Mouse (Mus musculus) layer of hippocampus, postnatal 14 days (tissue): ENCODE data around the gene Evi5l. TPM values are rescaled to one million over a fixed set of nuclear protein-coding genes. Genes with fewer than 3 reads are reported as not detected.
A peak's percentile ranks its signal among the peaks of the same experiment; 100 is the strongest.

Source experiments
- DNase-seq, 2 experiments: peaks; one replicate each; pipeline ENCODE4 v3.0.0; 2021 to 2022; ENCODE audit warnings: low spot score in 2 of 2, mixed read lengths in 1 of 2
- long read RNA-seq, 2 experiments: library from polyadenylated mRNA; stranded (forward); transcript quantifications; one replicate each; pipeline ENCODE4 v2.0.0; 2021
- total RNA-seq, 2 experiments: library from RNA; stranded (reverse); gene quantifications; 2 replicates each; pipeline ENCODE4 v1.2.3; 2021

Evi5l gene
- total RNA-seq = 100 to 1,000 TPM; 110 to 121 TPM
- long read RNA-seq, experiment 1, transcript Evi5l-203 (20 exons, 3,938 nt) = major isoform, 49 of 101 reads
- long read RNA-seq, experiment 1, partial matches to known transcripts = 20 of 101 reads
- long read RNA-seq, experiment 1, other reads (novel, unspliced or antisense) = 28 of 101 reads
- long read RNA-seq, experiment 2, transcript Evi5l-203 (20 exons, 3,938 nt) = major isoform, 54 of 109 reads
- long read RNA-seq, experiment 2, transcript Evi5l-208 (19 exons, 3,728 nt) = minor isoform, 7 of 109 reads
- long read RNA-seq, experiment 2, partial matches to known transcripts = 16 of 109 reads
- long read RNA-seq, experiment 2, other reads (novel, unspliced or antisense) = 29 of 109 reads

DNA sequence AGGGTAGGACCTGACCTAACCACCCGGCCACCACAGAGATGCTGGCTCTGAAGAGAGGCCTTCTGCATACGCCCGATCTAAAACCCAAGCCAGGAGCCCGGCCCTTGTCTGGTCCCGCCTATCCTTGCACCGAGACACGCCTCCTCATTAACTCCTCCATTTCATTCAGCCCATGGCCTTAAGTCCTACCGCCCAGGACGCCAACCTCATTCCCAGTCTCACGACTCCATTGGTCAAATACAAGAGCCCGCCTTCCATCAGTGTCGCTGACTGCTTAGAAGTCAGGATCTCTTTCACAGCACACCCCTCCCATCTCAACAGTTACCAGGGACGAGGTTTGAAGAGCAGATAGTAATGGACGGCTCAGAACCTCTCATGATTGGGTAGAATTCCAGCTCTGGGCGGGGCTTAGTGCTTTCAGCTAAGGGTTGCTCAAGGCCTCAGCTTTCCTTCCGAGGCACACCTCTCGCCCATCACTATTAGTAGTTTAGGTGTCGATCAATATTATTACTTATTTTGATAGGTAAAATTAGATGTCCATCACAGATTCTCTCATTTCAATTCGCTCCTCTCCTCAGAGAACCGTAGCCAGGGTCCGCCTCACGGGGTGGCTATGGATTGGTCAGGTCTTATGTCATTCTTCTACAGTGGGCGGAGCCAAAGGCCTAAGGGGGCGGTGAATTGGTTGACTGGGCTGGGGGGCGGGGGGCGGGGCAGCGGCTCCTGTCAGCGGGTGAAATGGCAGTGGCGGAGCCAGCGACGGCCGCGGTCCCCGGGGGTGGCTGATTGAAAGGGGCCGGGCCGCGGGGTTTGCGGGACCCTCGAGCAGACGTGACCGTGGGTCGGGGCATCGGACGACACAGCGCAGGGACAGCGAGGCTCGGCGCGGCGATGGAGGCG, at the start of gene Evi5l:
TSS of gene Evi5l (plus strand) at position 716 of the 900 bp plus-strand sequence.
- peak; percentile 99 to 100 for DNase-seq

DNA sequence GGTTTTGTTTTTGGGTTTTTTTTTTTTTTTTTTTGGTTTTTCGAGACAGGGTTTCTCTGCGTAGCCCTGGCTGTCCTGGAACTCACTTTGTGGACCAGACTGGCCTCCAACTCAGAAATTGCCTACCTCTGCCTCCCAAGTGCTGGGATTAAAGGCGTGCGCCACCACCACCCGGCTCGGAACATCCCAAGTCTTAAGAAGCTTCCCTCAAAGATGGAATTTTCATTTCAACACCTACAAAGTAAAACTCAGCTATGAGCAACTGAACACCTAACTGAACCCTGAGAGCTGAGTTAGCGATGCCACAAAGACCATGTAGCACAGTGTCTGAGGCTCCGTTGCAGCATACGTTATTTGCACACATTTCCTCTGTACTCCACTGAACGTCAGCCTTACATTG, 32.6 kb upstream of the Evi5l start, which contains the start of gene Cd209g:
TSS of gene Cd209g (plus strand) at position 301 of the 400 bp plus-strand sequence.
- no peak for DNase-seq

DNA sequence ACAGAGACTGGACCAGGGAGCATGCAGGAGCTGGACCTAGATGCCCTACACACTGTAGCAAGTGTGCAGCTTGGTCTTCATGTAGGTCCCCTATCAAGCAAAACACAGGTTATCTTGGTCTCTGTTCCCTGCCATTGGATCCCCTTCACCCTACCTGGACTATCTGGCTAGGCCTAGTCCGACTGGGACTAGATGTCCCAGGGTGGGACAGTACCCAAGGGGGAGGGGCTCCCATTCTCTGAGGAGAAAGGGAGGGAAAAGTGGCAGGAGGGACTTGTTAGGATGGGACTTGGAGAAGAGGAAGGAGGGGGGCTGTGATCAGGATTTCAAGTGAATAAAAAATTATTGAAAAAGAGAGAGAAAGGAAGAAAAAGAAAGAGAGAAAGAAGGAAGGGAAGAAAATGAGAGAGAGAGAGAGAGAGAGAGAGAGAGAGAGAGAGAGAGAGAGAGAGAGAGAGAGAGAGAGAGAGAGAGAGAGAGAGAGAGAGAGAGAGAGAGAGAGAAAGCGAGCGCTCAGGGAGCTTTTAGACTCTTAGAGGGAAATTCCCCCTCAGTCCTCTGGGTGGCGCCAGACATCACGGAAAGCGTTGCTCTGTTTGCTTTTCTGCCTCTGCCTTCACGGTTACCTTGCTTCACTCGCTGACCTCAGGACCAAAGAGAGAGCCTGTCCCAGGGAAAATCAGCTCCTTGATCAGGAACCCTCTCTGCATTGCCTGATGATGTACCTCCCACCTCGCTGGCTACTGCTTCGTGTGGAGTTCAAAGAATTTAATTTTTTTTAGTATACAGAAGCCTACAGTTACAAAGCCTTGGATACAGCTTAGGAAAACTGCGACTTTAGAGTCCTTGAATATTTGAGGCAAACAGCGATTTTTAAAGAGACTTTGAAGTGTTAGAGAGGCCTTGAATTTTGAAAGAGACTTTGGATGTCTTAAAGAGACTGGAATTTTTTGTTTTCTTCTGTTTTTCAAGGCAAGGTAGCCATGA, 26.4 kb upstream of the Evi5l start:
- DNase-seq = peak; percentile 74 to 75

DNA sequence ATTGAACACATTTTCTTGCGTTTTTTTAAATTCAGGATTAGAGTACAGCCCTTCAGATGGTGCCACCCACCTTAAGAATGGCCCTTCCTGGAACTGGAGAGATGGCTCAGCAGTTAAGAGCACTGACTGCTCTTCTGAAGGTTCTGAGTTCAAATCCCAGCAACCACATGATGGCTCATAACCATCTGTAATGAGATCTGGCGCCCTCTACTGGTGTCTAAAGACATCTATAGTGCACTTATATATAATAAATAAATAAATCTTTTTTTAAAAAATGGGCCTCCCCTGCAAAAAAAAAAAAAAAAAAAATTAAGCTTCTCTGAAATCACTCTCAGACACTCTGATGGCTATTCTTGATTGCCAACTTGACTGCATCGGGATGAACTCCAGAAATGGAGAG, 24.6 kb upstream of the Evi5l start:
- no peak for DNase-seq

DNA sequence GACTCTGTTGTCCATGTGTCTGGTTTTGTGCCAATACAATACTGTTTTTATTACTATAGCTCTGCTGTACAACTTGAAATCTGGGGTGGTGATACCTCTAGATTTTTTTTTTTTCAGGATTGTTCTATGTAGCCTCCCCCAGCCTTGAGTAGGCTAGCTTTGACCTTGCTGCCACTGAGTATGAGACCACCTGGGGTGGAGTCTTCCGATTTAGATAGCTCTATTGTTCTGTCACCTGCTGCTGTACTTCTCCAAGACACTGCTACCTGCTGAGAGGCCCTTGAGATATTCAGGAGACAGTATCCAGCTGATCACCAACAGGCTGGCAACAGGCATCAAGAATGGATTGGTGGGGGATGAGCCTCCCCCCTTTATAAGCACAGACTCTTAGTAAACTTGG, 19.1 kb upstream of the Evi5l start:
- DNase-seq = no peak

DNA sequence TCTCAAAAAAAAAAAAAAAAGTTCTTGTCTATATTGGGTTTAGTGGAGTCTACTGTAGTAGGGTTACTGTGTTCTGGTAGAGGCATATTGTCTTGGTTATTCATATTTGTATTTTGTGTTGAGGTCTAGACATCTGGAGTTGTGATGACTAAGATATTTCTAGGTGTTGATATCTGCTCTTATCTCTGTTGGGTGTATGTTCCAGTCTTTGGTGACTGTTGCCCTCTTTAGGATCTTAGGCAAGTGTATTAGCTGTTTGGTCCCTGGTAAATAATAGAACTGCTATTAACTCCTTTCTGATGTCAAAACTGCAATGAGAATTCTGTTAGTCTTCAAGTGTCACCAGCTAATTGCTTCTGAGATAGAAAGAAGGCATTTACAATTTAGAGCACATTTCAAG, 11.5 kb upstream of the Evi5l start:
- DNase-seq = no peak

DNA sequence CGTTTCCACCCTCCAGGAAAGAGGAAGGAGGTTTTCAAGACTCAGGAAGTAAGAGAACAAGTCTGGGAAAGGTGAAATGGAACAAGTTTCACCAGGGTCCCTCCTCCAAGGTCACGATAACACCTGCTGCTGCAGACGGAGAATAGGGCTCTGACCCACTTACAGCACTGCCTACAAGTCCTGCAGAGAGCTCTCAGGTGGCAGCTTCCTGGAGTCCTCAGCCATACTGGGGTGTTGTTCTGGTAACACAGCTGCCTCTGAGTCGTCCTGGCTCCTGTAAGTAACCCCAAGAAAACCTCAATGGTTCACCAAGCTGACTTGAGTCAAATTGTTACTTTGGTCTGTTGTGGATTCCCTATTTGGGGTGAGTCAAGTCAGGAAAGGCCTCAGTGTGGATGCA, 3.6 kb upstream of the Evi5l start:
- DNase-seq = no peak

DNA sequence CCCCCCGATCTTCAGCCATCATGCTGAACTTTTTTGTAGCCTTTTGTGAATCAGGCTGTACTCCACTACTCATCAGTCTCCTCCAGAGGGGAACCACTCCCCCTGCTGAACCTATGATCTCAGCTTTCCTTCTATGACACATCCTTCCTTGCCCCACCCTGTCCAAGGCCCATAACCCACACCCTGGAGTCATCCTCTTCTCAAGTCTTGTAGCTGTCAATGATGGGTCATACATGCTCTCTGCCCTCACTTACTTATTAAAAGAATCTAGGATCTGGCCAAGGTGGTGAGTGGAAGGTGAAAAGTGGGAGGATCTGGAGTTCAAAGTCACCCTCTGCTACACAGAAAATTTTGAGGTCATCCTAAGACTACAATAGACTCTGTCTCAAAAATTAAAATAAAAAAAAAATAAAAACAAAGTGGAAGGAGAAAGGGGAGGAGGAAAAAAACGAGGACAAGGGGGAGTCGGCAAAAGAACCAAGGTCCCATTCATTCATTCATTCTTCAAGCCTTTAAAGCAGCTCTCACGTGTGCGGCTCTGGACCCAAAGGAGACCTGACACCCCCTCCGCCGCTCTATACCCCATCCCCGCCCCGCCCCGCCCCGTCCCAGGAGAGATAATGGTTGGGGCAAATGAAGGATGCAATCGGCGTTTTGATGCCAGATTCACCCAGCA, 1.1 kb upstream of the Evi5l start:
- no peak for DNase-seq

DNA sequence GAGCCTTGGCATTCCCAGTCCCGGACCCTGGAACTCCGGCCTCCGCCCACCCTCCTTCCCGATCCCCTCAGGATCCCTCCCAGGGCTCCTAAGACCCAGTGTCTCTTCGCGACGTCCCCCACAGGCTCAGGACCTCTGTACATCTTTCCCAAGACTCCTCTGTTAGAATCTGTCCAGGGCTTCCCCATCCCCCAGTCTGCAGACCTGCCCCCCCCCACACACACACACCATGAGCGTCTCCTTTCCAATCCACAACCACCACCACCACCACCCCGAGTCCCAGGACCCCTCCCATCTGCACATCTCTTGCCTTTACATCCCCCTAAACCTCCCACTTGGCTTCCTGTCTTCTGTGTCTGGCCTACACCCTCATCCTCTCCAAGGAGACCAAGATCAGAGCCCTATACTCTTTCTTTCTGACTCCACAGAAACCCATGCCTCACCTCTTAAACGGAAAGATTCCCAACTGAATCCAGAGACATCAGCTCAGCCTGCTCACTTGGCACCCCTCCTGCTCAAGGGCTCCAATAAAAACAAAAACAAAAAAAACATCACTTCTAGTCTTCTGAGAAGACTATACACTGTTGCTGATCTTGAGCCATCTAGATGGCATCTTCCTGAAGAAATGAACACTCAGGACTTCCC, 636 bp downstream of the Evi5l start:
- no peak for DNase-seq

DNA sequence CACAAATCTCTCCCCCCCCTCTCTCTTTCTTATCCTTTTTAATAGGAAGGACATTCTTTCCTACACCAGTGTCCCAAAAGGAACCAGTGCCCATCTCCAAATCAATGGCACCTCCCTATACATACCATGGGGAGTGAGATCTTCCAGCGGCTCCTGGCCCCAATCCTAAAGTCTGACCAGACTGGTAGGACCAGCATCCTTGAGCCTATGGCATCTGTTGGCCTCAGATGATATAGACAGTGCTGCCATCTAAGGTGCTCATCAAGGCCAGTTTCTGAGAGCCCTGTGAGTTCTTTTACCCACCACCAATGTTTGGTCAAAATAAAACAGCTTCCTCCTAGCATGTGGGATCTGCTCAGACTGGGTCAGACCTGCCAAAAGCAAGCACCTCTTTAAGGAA, 1.6 kb downstream of the Evi5l start:
- no peak for DNase-seq

DNA sequence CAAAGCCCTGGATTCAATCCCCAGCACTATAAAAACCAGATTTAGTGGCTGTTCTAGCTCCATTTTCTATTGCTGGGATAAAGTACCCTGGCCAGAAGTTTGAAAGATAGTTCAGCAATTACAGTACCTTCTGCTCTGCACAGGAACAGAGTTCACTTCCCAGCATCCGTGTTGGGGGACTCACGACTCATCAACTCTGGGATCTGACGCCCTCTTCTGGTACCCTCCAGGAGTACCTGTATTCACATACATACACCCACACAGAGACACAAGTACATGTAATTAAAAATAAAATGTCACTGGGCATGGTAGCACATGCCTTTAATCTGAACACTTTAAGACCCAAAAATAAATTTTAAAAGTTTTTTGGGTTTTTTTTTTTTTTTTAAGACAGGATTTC, 6.1 kb downstream of the Evi5l start:
- no peak for DNase-seq

DNA sequence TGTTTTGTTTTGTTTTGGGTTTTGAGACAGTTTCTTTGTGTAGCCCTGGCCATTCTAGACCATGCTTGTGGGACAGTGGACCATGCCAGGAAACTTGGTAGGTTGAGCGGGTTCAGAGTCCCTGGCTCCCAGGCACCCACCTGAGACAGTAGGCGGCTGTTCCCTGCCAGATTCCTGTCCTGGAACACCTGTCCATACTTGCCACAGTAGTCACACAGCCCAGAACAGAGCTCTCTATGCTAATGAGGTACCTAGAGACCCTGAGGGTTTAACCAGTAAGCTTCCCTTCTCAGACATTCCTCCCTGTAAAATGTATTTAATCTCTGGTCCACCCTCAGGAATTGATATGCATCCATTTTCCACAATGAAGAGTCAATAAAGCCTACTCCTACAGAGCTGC, 7.7 kb downstream of the Evi5l start:
- no peak for DNase-seq

DNA sequence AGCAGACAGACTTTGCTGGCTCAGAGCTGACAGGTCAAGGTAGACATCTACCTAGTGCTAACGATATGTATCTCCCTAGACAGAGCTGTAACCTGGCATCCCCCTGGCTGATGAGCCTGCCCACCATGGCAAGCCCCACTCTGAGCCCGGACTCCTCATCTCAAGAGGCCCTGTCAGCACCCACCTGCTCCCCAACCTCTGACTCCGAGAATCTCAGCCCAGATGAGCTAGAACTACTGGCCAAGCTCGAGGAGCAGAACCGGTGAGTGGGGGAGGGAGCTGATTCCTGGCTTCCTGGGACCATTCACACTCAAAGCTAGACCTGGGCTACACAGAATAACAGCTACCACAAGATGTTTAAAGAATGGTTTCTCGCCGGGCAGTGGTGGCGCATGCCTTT, 17.0 kb downstream of the Evi5l start:
- DNase-seq = no peak

DNA sequence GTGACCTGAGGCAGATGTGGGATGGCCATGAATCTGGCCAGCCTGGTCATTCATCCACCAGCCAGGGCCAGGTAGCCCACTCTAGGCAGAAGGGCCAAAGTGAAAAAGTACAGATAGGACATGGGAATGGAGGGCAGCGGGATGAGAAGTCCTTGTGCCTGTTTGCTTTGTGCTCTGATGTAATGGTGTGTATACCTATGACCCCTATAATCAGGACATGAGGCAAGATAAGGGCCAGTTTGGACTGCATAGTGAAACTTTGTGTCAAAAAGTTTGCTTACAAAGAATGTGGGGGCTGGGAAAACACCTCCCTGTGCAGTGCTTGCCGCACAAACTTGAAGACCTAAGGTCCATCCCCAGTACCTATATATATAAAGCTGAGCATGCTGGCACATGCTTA, 19.8 kb downstream of the Evi5l start:
- DNase-seq = no peak

DNA sequence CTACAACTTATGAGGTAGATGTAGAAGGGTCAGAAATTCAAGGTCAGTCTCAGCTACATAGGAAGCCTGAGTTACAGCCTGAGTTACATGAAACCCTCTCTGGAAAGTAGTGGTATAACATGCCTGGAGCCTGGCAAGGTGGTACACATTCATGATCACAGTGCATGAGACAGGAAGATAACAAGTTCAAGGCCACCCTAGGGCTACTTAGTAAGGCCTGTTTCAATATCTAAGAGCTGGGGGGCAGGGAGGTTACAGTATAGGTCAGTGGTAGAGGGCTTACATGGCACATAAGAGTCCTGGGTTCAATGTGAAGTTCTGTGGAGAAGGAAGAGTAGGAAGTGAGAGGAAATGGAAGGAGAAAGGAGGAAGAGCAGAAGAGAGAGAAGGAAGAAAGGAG, 22.2 kb downstream of the Evi5l start:
- DNase-seq = no peak

DNA sequence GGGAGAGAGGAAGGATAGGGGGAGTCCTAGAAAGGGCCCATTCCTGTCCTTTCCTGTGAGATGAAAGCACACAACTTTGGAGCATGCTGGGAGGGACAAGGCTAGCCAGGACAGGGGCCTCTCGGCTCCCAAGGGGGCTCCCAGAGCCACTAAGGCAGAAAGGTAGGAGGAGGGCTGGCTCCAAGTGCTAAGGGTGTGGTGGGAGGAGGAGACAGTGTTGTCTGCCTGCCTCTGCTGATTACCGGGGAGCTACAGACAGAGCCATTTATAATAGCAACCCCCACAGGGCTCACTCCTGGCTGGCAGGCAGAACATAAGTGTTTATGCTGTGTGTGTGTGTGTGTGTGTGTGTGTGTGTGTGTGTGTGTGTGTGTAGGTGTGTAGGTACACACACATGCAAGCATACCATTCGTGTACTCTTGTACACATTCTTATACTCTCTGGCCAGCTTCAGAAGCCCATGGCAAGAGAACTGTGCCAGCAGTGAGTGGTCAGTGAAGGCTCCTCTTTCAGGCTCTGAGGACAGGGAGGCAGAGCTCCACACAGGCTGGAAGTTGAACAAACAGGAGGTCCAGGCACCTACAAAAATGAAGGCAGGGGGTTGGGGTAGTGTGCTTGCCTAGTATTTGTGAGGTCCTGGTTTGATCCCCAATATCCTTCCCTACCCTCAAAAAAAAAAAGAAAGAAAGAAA, 22.8 kb downstream of the Evi5l start:
- DNase-seq = no peak

DNA sequence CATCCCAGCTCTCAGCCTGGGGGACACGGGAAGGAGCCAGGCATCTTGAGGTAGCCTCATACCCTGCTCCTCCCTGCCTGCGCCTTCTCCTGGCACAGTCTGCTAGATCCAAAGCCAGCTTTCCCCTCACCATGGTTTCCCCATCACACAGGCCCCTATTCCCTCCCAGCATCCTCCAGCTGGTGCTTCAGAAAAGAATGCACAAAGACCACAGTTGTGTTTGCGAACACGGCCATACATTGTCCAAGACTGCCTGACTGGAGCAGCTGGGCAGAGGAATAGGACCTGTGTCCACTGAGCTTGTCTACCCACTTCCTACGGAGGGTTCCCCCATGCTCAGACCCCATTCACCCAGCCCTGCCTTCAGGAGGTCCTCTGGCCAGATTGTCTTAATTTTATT, 25.9 kb downstream of the Evi5l start:
- peak in 1 of 2 experiments; percentile 62 for DNase-seq

DNA sequence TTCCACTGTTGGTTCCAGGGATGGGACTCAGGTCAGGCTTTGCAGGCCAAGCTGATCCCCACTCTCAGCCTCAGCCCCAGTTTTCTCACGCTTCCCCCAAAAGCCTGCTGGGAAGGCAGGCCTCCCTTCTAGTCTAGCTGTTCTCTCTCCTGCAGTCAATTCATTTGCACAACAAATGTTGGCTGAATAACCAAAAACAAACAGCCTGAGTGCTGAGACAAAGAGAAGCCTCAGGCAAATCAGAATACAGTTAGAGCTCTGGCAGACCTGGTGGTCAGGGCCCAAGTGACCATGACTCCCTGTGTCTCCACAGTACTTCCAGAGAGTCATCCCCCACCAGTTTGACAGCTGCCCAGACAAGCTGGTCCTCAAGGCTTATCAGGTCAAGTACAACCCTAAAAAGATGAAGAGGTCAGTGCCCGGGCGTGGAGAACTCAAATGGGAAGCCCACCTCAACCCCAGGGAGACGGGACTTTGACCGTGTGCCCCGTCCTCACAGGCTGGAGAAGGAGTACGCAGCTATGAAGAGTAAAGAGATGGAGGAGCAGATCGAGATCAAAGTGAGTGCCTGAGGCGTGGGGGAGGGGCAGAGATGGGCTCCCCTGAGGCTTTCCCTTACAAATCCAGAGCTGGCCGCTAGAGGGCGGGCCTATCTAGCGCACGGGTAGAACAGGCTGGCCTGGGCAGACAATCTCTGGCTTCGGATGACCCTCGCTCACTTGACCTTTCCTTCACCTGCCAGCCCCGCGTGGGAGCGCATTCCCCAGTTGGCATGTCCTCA, 26.6 kb downstream of the Evi5l start:
- peak; percentile 90 to 92 for DNase-seq

DNA sequence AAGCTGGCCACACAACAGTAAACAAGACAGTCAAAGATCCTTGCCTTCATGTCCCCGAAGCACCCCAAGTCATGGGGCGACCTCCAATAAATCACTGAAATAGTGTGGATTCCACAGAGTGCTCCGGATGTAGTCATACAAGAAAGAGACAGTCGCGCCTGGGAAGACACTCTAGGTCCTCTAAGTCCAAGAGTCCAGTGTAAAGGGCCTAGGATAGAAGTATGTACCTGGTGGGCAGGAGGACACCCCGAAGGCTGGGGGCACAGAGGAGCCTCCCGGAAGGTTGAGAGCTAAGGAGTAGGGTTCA, 27.2 kb downstream of the Evi5l start:
- no peak for DNase-seq
